Mouse (Mus musculus): ENCODE measurements at regions not wholly inside any gene's neighbourhood (a gene's known extent, or its start where the extent isn't known, plus 50 kb on each side); places are given as distances from the start of the nearest gene placed in this dataset.

DNA sequence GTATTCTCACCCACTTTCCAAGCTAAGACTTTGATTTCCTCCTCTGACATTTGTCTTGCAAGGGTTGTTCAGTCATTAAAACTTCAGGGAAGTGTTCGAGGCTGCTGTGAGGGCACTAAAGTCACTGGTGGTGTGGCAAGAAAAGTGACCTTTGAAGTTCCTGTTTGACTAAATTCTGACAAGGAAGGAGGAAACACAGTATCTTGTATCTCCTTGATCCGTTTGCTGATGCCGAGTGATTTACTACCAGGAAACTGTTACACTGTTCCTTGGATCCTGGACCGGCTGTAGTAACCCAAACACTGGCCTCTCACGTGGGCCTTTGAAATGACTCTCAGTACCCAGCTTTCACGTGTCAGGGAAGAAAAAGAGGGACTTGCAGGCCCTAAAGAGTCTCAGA is 53.5 kb upstream of the Ralgapa2 start:
- no peak for TF ChIP-seq GATA4 (IDR thresholded peaks at IDR 0.05; ENCODE audit: insufficient replicate concordance, low read length)

DNA sequence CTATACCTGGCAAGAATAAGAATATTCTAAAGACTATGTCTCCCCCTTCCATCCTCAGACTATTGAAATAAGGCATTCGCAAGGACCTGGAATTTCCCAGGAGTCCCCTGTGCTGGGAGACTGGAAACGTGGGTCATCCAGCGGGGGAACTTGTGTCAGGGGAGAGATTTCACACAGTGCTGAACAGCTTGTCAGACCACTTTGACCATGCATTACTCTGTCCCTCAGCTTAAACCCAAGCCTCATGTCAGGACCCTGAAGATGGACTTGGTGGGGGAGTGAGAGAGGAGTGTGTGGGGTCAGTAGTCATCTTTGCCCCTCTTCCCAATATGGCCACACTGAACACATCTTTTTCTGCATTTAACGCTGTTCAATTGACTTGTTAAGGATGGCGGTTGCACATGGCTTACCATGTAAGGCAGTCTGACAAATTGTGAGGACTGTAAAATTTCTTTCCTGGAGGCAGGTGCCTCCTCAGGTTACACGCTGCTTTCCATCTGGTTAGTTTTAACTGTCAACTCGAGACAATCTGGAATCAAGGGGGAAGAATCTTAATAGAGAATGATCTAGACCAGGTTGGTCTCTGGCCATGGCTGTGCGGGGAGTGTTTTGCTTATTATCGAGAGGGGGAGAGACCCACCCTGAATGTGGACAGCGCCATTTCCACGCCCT is 56.2 kb upstream of the Ralgapa2 start:
- TF ChIP-seq GATA4 (IDR thresholded peaks at IDR 0.05; ENCODE audit: insufficient replicate concordance, low read length), result no peak

DNA sequence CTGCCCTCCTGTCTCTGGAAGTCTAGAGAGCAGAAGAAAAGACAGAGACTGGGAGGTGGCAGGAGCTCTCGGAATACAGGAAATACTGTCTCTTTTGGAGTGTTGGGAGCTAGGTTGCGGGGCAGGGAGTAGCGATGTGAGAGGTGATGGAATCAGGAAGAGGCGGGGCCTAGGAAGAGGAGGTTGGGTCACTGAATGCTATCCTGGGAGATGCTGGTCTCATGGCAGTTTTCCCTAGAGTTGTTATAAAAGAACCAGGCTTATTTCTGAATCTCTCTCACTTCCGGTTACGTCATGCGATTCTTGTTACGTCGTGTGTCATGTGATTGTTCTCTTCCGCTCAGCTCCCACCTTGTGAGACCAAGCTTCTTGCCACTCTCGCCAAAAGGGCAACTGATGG is 58.9 kb upstream of the Ralgapa2 start:
- TF ChIP-seq GATA4 (IDR thresholded peaks at IDR 0.05; ENCODE audit: insufficient replicate concordance, low read length), result no peak

DNA sequence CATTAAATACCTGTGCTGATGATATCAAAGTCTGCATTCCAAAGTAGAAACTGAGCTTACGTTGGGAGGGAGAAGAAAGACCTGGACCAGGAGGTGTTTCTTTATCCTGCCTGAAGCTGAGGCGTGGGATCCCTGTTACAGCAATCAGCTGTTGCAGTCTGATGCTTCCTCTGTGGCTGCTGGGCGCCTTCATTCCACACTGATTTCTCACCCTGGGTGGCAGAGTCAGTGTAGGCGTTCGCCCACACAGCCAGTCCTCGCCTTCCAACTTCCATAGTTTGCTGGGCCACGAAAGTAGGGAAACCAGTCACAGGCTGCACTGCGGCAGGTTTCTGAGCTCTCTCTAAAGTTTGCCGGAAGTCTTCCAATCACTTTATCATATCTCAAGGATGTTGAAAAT is 59.7 kb upstream of the Ralgapa2 start:
- no peak for TF ChIP-seq GATA4 (IDR thresholded peaks at IDR 0.05; ENCODE audit: insufficient replicate concordance, low read length)

DNA sequence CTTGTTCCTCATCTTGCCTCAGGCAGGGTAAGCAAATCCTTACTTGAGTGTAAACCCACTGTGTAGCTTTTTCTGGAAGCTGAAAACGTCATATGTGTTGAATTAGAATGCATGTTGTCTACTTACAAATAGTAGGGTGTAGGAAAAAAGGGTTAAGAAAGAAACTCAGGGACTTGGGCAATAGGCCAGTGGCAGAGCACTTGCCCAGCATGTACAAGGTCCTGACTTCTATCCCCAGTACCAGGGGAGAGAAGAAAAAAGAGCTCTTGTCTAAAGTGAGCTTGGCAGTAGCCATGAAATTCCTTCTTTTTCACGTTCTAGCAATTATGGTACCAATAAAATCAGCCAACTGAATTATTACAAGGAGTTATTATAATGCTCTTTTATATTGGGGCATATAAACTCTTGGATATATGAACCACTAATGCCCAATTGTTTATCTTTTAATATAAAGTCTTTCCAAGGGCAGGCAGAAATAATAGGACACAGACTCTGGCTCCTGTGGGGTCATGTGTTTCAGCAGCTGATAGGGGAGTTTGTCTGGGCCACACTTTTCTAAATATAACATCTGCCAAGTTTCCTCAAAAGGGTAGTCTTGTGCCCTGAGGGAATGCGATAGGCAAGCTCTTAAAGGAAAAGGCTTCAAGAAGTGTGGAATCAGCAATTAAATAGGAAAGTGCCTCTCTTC is 63.6 kb upstream of the Ralgapa2 start:
- peak; percentile 89; the same call in 1 of the 2 replicates for TF ChIP-seq GATA4 (IDR thresholded peaks at IDR 0.05; ENCODE audit: insufficient replicate concordance, low read length)

DNA sequence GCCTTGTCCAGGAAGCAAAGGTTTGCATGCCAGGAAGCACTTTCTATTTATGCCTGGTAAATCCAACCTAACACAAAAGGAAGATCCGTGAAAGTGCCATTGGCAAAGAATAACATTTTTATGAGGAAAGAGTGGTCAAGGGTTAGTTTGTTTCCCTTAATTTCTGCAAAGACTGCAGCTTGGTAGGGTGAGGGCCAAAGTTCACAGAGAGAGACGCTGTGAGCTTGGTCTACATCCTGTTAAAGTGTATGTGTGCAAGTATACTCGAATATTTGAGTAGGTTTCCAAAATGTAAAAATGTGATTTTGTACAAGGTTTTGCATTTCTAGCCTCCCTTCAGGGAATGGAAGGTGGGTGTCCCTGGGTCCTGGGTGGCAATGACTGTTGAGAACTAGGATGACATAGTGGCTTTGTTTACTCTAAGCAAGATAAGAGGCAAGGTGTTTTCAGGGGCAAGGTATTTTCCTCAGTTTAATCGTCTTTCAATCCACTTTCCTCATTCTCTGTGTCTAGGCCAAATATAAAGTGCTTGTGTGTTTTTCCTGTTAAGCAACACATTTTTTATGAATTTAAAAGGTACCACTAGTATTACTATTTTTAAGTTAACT is 64.3 kb upstream of the Ralgapa2 start:
- TF ChIP-seq GATA4 (IDR thresholded peaks at IDR 0.05; ENCODE audit: insufficient replicate concordance, low read length), result no peak; the same call in 1 of the 2 replicates

DNA sequence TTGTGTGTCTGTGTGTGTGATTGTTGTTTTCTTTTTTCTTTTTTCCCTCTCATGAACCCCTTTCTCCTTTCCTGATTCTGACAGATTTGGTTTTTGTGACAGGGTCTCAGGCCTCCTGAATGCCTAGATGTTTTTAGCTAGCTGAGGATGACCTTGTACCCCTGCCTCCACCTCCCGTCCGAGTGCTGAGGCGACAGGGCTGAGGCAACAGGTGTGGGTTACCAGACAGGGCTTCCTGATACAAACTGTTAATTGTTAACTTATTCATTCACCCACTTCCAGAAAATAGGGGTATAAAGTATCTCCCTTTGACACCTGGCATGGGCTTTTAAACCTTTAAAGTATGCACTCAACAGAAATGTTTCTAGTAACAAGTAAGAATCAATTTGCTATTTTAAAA is 65.0 kb upstream of the Ralgapa2 start:
- 0 out of 2 replicates have a peak, but pooled peaks have one; percentile 10 for TF ChIP-seq GATA4 (IDR thresholded peaks at IDR 0.05; ENCODE audit: insufficient replicate concordance, low read length)

DNA sequence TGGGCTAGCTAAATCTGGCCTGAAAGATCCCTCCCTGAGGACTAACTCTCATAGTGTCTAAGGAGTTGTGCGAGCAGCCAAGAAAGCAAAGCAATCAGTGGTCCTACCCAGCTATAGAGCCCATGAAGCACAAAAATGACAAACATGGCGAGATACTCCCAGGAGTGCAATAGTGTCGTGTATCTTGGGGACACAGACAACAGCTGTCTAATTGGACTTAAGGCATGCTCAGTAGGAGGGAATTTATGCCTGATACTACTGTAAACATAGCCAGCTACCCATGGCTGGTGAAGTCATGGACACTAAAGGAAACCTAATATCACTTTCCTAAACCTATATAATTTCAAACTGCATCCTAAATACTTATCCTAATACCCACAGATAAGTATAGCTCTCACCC is 69.1 kb upstream of the Ralgapa2 start:
- TF ChIP-seq GATA4 (IDR thresholded peaks at IDR 0.05; ENCODE audit: insufficient replicate concordance, low read length), result no peak

DNA sequence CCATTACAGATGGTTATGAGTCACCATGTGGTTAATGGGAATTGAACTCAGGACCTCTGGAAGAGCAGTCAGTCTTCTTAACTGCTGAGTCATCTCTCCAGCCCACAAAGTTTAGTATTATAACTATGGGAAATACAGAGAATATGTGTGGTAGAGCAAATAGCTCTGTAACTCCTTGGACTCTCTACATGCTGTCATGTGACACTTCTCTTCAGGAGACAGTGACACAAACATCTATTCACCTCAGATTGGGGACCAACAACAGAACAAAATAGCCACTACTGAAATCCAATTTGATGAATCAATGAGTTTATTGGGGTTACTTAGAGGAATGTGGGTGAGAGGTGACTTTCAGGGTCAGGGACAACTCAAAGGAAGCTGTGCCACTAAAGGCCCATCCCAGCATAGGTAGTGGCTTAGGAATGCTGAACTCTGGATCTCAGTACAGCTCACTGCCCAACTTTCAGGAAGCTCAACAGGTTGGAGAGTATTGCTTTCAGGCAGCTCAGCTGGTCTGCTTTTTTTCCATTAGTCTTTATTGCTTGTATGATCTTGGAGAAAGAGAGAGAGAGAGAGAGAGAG is 71.8 kb upstream of the Ralgapa2 start:
- no peak for TF ChIP-seq GATA4 (IDR thresholded peaks at IDR 0.05; ENCODE audit: insufficient replicate concordance, low read length)

DNA sequence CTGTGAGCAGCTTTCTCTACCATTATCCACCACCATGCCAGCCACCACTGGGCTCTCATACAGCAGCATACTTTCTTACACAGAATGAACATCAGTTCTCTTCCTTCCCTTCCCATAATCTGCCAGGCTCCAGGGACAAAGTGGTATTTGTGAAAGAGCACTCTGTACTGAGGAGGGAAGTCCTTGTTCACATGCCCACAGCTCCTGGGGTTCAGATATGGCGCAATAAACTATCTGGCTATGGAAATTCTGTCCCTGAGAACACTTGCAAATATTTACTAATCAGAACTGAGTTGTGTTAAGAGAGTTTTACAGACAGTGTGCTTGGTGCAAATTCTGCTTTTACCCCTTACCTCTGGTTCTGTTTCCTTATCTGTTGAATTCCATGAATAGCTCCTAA is 74.2 kb upstream of the Ralgapa2 start:
- peak; percentile 14; the same call in 1 of the 2 replicates for TF ChIP-seq GATA4 (IDR thresholded peaks at IDR 0.05; ENCODE audit: insufficient replicate concordance, low read length)

DNA sequence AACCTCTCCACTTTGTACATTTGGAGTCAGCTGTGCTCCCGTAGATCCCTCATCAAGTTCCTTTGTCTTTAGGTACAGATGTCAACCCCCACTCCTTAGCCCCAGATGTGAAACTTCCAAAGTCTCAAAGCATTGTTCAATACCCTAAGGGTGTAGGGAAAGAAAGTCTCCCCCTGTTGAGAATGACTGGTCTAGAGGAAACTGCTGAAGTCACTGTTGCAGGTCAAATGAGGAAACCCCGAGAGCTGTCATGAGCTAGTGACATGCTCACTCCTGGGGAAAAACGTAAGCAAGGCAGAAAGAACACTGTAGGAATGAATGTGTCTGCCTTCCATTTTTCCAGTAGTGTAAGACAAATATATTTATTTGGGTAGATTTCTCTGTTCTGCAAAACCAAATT is 74.8 kb upstream of the Ralgapa2 start:
- no peak for TF ChIP-seq GATA4 (IDR thresholded peaks at IDR 0.05; ENCODE audit: insufficient replicate concordance, low read length)

DNA sequence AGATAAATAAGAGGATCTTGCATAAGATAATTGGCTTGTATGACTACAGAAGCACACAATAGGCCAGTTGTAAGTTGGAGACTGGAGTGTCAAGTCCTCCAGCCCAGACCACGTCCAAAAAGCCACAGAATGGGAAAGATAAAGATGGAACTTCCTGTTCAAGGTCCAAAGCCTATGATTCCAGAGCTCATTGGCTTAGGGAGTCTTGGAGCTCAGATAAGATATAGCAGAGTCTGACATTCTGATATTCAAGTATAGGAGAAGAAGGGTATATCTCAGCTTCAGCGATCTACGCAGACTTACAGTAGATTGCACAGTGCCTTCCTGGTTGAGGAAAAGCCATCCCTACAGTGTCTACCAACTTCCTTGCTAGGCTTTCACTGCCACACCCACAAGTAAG is 77.7 kb upstream of the Ralgapa2 start:
- TF ChIP-seq GATA4 (IDR thresholded peaks at IDR 0.05; ENCODE audit: insufficient replicate concordance, low read length), result peak; percentile 21; the same call in 1 of the 2 replicates

DNA sequence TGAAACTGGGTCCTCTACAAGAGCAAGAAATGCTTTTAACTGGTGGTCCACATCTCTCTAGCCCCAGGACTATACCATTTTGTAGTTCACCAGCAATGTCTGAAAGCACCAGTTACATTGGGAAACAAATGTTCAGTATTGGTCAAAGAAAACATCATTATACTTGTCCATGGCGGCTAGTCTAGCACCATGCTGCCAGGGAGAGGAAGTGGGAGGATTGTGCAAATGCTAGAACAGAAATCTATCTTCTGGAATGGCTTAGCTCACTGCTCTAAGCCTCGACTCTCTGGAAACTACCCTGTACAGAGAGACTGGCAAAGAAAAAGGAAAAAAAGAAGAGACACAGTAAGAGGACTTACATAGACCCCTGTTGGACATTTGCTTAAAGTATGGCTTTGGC is 81.1 kb upstream of the Ralgapa2 start:
- TF ChIP-seq GATA4 (IDR thresholded peaks at IDR 0.05; ENCODE audit: insufficient replicate concordance, low read length), result no peak

DNA sequence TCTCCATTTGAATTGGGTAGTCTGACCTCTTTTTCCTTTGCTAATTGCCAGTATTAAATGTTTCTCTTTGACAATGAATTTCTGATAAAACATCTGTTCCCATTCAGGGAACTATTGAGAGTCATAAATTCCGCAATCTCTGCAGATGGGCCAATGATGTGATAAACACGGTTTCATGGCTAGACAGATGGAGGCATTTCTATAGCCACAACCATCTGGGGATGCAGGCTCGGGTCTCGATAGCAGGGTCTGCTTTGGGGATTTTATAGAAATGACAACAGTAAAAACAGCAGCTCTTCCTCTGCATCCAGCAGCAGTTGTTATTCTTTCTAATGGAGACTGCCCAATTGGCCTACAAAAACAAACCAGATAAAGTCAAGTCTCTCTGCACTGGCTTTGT is 82.1 kb upstream of the Ralgapa2 start:
- no peak for TF ChIP-seq GATA4 (IDR thresholded peaks at IDR 0.05; ENCODE audit: insufficient replicate concordance, low read length)

DNA sequence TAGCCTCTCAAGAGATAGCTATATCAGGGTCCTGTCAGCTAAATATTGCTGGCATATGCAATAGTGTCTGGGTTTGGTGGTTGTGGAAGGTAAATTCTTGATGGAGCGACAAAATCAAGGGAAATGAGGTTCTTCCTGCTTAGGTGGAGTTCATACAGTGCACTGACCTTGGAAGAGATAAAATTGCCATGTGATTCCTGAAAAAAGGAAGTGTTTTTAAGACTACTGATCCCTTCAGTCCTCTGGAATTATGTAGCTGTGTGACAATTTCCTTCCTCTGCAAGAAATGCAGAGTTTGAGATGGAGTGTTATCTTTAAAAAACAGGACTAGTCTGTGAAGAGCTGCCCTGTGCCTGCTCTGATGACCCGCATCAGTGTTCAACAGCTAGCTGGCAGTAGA is 83.5 kb upstream of the Ralgapa2 start:
- TF ChIP-seq GATA4 (IDR thresholded peaks at IDR 0.05; ENCODE audit: insufficient replicate concordance, low read length), result peak; percentile 91

DNA sequence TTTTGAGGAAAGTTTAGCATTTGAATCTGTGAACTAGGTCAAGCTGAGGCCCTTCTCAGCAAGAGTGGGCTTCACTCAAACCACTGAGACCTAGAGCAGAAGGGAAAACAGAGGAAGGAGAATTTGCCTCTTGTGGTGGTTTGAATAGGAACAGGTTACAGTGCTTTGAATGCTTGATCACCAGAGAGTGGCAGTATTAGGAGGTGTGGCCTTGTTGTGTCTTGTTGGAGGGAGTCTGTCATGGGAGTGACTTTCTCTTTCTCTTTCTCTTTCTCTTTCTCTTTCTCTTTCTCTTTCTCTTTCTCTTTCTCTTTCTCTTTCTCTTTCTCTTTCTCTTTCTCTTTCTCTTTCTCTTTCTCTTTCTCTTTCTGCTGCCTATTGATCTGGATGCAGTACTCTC is 94.0 kb upstream of the Ralgapa2 start:
- TF ChIP-seq GATA4 (IDR thresholded peaks at IDR 0.05; ENCODE audit: insufficient replicate concordance, low read length), result no peak

All from liver, adult (tissue).